Mouse (Mus musculus): Measurements from ENCODE around the gene Ndufaf8.

Gene Ndufaf8

DNA sequence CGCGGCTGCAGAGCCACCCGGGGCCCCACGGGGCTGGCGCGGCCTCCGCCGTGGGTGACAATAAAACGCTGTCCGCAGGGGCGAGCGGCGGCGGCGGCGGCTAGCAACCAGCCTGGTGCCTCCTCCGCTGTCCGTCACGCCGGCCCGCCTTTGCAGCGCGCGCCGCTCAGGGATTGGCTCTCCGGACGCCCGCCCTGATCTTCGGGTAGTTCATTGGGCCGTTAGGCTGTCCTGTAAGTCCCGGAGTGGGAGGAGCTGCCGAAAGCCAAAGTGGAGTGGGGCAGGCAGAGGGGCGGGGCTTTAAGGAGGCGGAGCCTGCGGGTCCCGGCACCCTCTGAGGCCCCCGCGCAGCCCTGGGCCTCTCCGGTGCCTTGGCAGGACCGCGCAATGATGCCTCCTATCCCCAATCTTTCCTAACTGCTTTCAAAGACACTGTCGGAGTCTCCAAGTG lies 12.0 kb upstream of the Ndufaf8 start, which contains the start of gene Cep131:
TSS of gene Cep131 (minus strand) at position 126 of the 451 bp plus-strand sequence.
- peak; percentile 96 for DNase-seq (ENCODE audit: low spot score)

GRCm38 (mm10) chr11:120090661-120091060 lies 8.1 kb upstream of the Ndufaf8 start:
- DNase-seq (ENCODE audit: low spot score): no peak

DNA sequence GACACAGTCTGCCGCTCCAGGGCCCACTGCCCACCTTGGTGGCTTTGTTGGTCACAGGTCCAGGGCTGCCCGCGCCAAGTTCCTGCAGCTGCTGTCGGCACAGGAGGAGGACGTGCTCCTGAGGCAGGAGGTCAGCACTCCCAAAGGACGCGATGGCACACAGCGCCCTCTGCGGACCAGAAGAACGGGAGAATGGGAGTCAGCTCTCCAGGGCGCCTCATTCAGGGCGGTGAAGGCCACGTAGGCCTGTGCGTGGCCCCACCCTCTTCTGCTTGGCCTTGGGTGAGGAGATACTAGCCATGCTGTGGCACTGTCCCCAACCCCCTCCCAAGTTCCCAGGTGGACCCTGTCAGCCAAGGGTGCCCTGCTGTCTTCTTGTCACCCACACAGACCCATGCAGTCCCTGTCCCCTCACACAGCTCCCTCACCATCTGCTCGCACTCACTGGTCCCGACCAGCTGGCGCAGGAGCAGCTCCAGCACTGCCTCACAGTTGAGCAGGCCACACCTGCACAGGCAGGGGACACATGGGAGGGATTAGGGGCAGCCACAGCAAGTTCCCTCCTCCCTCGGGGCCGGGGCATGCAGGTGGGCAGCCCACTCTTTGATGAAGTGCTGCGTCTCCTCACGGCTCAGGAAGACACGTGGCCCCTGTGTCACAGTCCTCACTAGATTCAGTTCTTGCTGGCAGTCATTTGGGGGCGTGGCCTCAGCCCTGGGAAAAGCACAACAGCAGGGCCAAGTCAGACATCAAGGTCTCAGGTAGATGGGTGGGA lies 5.7 kb upstream of the Ndufaf8 start:
- DNase-seq (ENCODE audit: low spot score): no peak

GRCm38 (mm10) chr11:120101036-120101435 lies 2.3 kb downstream of the Ndufaf8 start:
- peak; percentile 52 for DNase-seq (ENCODE audit: low spot score)

- DNase-seq (ENCODE audit: low spot score): no peak
Measured at GRCm38 (mm10) chr11:120103431-120103997, 4.8 kb downstream of the Ndufaf8 start.

DNA sequence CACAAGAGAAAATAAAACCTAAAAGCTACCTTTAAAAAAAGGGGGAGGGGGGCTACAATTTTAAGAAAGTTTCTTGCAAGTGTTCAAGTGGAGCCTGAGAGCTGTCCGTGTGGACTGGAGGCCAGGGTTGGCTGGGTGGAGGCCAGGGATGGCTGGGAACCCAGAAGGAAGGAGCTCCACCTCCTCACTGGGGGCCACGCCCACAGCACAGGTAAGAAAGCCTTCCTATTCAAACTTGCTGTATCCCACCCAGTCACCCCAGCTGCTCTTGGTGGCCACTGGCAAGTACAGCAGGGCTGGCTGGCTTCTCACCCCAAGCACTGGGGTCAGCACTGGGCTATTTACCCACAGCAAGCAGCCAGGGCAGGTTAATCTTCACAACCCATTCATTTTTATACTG lies 8.3 kb downstream of the Ndufaf8 start:
- DNase-seq (ENCODE audit: low spot score): no peak

DNA sequence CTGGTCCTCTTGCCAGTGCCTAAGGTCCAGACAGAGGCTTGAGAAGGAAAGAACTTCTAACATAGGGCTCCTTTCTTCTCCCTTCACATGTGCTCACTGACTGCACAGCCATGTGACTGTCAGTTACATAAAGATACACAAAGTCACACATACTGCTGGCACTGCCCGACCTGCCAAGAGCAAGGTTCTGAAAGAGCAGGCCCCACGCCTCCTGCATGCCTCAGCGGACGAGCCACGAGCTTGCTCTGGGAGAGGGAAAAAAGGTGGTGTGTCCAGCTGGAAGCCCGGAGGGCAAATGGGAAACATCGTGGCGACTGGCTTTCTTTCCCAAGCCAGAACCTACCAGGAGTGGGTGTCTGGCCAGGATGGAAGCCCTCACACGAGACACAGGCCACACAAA lies 9.1 kb downstream of the Ndufaf8 start:
- DNase-seq (ENCODE audit: low spot score): no peak

GRCm38 (mm10) chr11:120109558-120110210 lies 11.0 kb downstream of the Ndufaf8 start:
- no peak for DNase-seq (ENCODE audit: low spot score)

- DNase-seq (ENCODE audit: low spot score): no peak
Measured at GRCm38 (mm10) chr11:120110554-120110953, 11.8 kb downstream of the Ndufaf8 start.

- peak; percentile 61 for DNase-seq (ENCODE audit: low spot score)
Measured at GRCm38 (mm10) chr11:120111033-120111432, 12.3 kb downstream of the Ndufaf8 start.

GRCm38 (mm10) chr11:120112136-120112535 lies 13.4 kb downstream of the Ndufaf8 start:
- DNase-seq (ENCODE audit: low spot score): no peak

GRCm38 (mm10) chr11:120114488-120115215 lies 15.9 kb downstream of the Ndufaf8 start:
- no peak for DNase-seq (ENCODE audit: low spot score)

DNA sequence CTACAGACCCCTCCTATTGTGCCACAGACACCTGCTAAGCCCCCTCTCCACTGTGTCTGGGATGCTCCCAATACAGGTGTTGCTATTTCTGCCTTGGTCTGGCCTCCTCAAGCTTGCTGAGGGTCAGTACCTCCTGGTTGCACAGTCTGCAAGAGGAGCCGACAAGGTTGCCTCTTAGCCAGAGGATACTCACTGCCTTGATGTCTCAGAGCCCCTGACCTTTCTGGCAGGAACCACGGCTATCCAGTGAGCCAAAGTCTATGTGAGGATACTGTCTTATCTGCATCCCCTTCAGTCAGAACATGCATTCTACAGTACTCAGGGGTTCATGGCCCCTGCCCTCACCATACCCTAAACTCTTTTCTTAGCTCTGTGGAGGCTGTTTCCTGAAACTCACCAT lies 18.9 kb downstream of the Ndufaf8 start:
- DNase-seq (ENCODE audit: low spot score): no peak

DNA sequence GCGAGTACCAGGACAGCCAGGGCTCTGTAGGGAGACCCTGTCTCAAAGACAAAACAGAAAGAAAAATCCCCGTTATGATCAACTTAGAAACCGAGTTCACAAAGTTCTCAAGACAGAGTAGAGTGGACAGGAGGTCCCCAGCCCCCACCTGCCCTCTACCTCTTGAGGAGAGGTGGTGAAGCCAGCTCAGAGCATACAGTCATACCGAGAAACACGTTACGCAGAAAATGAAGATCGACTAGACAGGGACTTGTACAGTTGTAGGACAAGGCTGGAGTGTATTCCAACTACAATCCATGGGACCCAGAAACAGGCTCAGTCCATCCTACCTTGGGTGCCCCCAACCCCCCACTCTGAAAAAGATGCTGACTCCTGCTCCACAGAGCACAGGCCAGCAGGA lies 20.4 kb downstream of the Ndufaf8 start:
- no peak for DNase-seq (ENCODE audit: low spot score)

DNA sequence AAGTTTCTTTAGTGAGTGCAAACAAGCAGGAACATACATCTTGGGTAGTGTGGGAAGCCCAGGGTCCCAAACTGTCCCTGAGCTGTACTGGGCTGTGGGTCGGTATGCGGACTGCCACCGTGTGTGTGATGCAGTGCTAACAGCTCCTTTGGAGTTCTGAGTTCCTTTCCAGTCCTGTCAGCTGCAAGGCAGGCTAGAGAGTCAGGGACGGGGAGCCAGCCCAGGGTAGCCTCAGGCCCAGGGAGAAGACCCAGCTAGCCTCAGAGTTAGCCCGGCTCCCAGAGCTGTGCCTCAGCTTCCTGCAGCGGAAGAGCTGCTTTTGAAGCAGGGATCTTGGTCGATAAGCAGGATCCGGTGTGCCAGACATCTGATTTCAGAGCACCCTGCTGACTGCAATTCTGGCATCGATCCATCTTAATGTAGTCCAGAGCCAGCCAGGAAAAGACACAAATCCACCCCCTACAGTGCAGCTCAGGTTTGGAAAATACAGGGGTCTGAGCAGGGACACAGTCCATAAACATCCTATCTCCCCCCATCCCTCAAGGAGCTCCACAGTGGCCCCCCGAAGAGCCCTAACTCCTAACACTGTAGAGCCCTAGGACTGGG lies 21.3 kb downstream of the Ndufaf8 start:
- DNase-seq (ENCODE audit: low spot score): no peak

- peak; percentile 50 for DNase-seq (ENCODE audit: low spot score)
Measured at GRCm38 (mm10) chr11:120120642-120121420, 22.1 kb downstream of the Ndufaf8 start.

DNA sequence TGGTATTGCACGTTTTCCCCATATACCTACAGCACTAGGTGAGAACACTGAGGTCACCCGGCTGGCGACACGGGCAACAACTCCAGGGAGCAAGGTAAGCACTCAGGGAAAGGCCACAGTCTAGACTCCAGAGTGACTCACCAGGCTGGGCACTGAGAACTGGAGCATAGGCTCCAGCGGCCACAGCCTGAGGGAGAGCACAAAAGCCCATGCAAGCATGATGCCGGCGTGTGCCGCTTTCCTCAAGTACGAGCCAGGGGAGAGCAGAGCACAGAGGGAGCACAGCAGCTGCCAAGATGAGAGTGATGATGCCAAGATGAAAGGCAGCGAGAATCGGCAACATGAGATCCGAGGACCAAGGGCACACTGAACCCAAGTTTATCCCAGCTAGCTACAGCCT lies 23.4 kb downstream of the Ndufaf8 start:
- no peak for DNase-seq (ENCODE audit: low spot score)

DNA sequence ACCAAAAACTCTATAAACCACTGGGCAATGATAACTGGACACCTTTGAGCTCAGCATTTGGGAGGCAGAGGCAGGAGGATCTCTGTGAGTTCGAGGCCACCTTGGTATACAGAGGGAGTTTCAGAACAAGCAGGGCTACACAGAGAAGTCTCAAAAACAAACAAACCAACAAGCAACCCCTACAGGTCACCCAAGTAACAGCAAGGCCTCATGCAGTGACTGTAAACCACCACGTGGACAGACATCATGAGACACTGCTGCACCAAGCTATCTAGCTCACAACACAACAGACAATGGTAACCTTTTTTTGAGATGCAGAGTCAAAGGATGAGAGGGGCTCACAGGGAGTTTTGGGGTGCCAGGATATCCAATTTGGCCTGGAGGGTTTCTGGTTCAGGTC lies 28.1 kb downstream of the Ndufaf8 start:
- DNase-seq (ENCODE audit: low spot score): no peak

GRCm38 (mm10) chr11:120129281-120129680 lies 30.6 kb downstream of the Ndufaf8 start:
- DNase-seq (ENCODE audit: low spot score): no peak

GRCm38 (mm10) chr11:120134148-120134547 lies 35.4 kb downstream of the Ndufaf8 start:
- no peak for DNase-seq (ENCODE audit: low spot score)

GRCm38 (mm10) chr11:120134847-120135530 lies 36.3 kb downstream of the Ndufaf8 start:
- no peak for DNase-seq (ENCODE audit: low spot score)

All from urinary bladder, postnatal 25 days (tissue).